Mouse (Mus musculus): ENCODE measurements around the gene Prtg. TPM values are rescaled to one million over a fixed set of nuclear protein-coding genes. Genes with fewer than 3 reads are reported as not detected.

The Prtg gene
- polyA plus RNA-seq (2015; fragmentation: Nextera tagmentation; extraction: Ambion mirVana): 0.43 and 0.74 TPM in 2 replicates

DNA sequence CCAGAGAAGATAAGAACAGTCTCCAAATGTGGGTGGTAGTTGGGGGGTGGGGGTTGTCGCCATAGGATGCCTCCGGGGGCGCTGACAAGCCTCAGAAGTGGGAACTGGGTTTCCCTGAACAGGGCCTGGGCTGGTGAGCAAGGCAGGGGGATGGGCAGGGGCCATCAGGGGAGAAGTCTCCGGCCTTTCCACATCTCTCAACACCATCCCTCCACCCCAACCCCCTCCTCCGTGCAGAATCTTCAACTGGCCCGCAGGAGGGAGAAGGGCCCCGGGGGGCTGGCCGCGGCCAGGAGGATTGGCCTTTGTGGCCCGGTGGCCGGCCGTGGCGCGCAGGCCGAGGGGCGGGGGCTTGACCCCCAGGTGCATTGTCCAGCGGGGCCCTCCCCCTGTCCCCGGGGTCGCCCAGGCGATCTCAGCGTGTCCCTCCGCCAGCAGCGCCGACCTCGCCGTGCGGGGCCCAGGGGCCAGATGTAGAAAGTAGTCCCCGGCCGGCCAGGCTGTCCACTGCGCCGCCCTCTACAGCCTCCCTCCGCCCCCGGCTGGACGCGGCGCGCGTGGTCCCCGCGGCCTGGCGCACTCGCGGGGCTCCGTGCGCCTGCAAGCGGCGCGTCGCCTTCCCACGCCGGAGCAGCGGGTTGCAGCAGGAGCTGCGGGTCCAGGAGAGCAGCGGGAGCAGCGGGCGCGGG, at the start of gene Prtg:
Prtg (plus strand) TSS at position 144 of the 689 bp plus-strand sequence.
- H3K4me1 ChIP-seq: peaks cover 18% of the 10 kb centered on the region
- H3K4me2 ChIP-seq: peak within 1 kb of the TSS; percentile 100
- ATAC-seq: peak; percentile 80
- peak within 1 kb of the TSS; percentile 75 for H3K27ac ChIP-seq
- H3K9ac ChIP-seq: peak within 1 kb of the TSS; percentile 85
- no peaks in the 10 kb centered on the region for H3K9me3 ChIP-seq (replicated peaks)
- peaks cover 46% of the 10 kb centered on the region for H3K27me3 ChIP-seq
- peak within 1 kb of the TSS; percentile 80 for H3K4me3 ChIP-seq
- under 1% methylated on average over 31 of the region's 57 CpGs for WGBS
- no peaks in the 10 kb centered on the region for H3K36me3 ChIP-seq (ENCODE audit: poor library complexity, severe bottlenecking)

DNA sequence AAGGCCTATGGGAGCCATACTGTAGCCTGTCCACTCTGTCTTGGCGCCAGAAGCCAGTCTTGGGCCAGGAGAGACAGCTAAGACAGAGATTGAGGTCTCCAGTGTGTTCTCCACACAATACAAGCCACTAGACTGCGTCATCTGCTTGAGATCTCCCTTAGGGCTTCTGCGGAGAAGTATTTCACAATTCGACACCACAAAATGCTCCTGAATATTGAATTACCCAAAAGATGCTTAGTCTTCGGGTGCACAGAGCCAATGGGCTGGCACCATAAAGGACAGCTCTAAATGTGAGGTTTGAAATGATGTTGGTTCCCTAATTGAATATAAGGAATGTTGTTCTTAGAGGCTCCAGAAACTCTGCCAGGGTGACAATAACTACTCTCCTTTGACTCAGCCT, 49.5 kb upstream of the Prtg start:
- Histone ChIP-seq H3K4me3 (no peak overlapping the region), H3K36me3 (ENCODE audit: poor library complexity, severe bottlenecking) (no peaks in the 10 kb centered on the region), H3K4me2 (no peak overlapping the region), H3K9me3 (replicated peaks) (no peaks in the 10 kb centered on the region), H3K9ac (no peak overlapping the region), H3K4me1 (peaks cover 7% of the 10 kb centered on the region), H3K27me3 (no peaks in the 10 kb centered on the region), H3K27ac (no peak overlapping the region)
- 88% methylated on average over 5 of the region's 5 CpGs for WGBS
- no peak for ATAC-seq

- H3K27me3 ChIP-seq: no peaks in the 10 kb centered on the region
- H3K9me3 ChIP-seq (replicated peaks): no peaks in the 10 kb centered on the region
- H3K4me1 ChIP-seq: peaks cover 17% of the 10 kb centered on the region
- H3K36me3 ChIP-seq (ENCODE audit: poor library complexity, severe bottlenecking): no peaks in the 10 kb centered on the region
- no peak overlapping the region for H3K9ac ChIP-seq
- no peak overlapping the region for H3K4me2 ChIP-seq
- no peak overlapping the region for H3K4me3 ChIP-seq
- ATAC-seq: no peak
- 75% methylated on average over 8 of the region's 8 CpGs for WGBS
- H3K27ac ChIP-seq: no peak overlapping the region
Observed at GRCm38 (mm10) chr9:72758705-72759131, 48.0 kb upstream of the Prtg start.

DNA sequence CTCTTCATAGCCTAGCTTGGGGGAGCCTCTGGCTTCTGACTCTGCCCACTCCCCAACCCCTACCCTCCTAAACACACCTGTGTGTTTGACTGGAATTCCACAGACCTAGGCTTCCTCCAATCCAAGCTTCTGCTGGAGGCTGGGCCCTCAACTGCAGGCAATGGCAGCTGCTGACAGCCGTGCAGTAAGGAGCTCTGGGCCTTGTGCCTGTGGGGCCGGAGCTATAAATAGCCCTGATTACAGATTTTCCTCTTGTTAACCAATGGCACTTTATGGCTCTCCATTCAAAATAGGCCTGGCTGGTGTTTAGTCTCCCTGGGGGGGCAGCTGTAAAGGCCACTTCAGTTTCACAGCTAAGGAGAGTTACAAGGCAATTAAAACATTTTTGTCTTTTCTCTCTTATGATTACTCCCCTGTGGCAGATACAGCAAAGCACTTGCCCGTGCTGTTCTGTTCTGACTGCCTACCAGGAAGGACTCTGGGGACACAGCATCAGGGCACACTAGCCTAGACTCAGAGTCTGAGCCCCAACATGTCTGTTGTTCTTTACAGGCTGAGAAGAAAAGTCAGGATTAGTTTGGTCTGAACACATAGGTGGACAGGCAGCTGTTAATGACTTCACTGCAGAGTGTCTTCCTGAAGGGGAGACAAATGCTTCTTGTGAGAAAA, 43.5 kb upstream of the Prtg start:
- peak overlapping the region; percentile 61 for H3K27ac ChIP-seq
- 13% methylated on average over 3 of the region's 3 CpGs for WGBS
- peaks cover 15% of the 10 kb centered on the region for H3K4me1 ChIP-seq

GRCm38 (mm10) chr9:72766789-72767349, 39.8 kb upstream of the Prtg start:
- no peaks in the 10 kb centered on the region for H3K27me3 ChIP-seq
- H3K4me1 ChIP-seq: peaks cover 15% of the 10 kb centered on the region
- under 1% methylated on average over 17 of the region's 17 CpGs for WGBS
- peak overlapping the region; percentile 68 for H3K4me2 ChIP-seq
- peak overlapping the region; percentile 41 for H3K4me3 ChIP-seq
- H3K27ac ChIP-seq: 0 out of 2 replicates have a peak overlapping the region, but pooled peaks have one; percentile 19
- H3K9me3 ChIP-seq (replicated peaks): no peaks in the 10 kb centered on the region
- peak; percentile 77 for ATAC-seq
- no peaks in the 10 kb centered on the region for H3K36me3 ChIP-seq (ENCODE audit: poor library complexity, severe bottlenecking)
- peak overlapping the region; percentile 62 for H3K9ac ChIP-seq

More for the DNA sequence above, 43.5 kb upstream of the Prtg start:
- ATAC-seq: peak; percentile 77
- Histone ChIP-seq H3K9ac (0 out of 2 replicates have a peak overlapping the region, but pooled peaks have one; percentile 26), H3K4me2 (no peak overlapping the region), H3K4me3 (no peak overlapping the region), H3K36me3 (ENCODE audit: poor library complexity, severe bottlenecking) (no peaks in the 10 kb centered on the region), H3K27me3 (no peaks in the 10 kb centered on the region), H3K9me3 (replicated peaks) (no peaks in the 10 kb centered on the region)

DNA sequence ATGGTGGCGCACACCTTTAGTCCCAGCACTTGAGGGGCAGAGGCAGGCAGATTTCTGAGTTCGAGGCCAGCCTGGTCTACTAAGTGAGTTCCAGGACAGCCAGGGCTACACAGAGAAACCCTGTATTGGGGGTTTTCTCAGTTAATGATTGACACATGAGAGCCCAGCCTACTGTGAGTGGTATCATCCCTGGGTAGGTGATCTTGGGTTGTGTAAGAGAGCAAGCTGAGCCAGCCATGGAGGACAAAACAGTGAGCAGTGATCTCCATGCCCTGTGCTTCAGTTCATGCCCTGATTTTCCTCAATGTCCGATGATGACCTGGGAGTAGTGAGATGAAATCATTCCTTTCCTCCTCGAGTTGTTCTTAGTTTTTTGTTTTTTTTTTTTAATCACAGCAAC, 31.7 kb upstream of the Prtg start:
- H3K27me3 ChIP-seq: no peaks in the 10 kb centered on the region
- no peak overlapping the region for H3K4me2 ChIP-seq
- no peak overlapping the region for H3K27ac ChIP-seq
- WGBS: 88% methylated on average over 4 of the region's 4 CpGs
- no peaks in the 10 kb centered on the region for H3K9me3 ChIP-seq (replicated peaks)
- no peaks in the 10 kb centered on the region for H3K36me3 ChIP-seq (ENCODE audit: poor library complexity, severe bottlenecking)
- no peaks in the 10 kb centered on the region for H3K4me1 ChIP-seq
- no peak overlapping the region for H3K4me3 ChIP-seq
- no peak for ATAC-seq
- H3K9ac ChIP-seq: no peak overlapping the region

GRCm38 (mm10) chr9:72779004-72779403, 27.7 kb upstream of the Prtg start:
- Histone ChIP-seq H3K4me1 (no peaks in the 10 kb centered on the region), H3K9me3 (replicated peaks) (no peaks in the 10 kb centered on the region), H3K4me3 (no peak overlapping the region), H3K9ac (no peak overlapping the region), H3K27me3 (no peaks in the 10 kb centered on the region), H3K4me2 (no peak overlapping the region), H3K27ac (no peak overlapping the region), H3K36me3 (ENCODE audit: poor library complexity, severe bottlenecking) (no peaks in the 10 kb centered on the region)
- ATAC-seq: no peak
- WGBS: 69% methylated on average over 11 of the region's 11 CpGs

- no peak overlapping the region for H3K4me2 ChIP-seq
- WGBS: 7% methylated on average over 4 of the region's 4 CpGs
- no peaks in the 10 kb centered on the region for H3K36me3 ChIP-seq (ENCODE audit: poor library complexity, severe bottlenecking)
- no peak for ATAC-seq
- H3K27me3 ChIP-seq: no peaks in the 10 kb centered on the region
- H3K27ac ChIP-seq: no peak overlapping the region
- H3K4me3 ChIP-seq: no peak overlapping the region
- no peaks in the 10 kb centered on the region for H3K9me3 ChIP-seq (replicated peaks)
- no peaks in the 10 kb centered on the region for H3K4me1 ChIP-seq
- no peak overlapping the region for H3K9ac ChIP-seq
Observed at GRCm38 (mm10) chr9:72779733-72780132, 26.9 kb upstream of the Prtg start.

DNA sequence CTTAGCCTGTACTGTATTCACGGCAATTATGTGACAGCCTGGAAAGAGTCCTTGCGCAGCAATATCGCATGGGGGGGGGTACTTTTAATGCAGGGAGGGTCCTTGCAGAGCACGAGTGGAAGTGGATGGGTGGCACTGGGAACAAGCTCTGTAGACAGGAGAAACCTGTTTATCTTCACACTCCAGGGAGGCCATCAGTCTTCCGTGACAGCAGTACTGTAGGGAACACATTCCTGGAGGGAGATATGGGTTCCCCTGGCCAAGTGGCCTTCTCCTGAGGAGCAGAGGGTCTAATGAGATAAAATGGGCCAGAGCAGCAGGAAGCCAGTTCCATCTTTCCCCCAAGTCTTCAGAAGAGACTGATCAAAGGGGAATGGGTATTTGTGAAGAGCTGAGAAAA, 26.0 kb upstream of the Prtg start:
- WGBS: 62% methylated on average over 5 of the region's 5 CpGs
- H3K27me3 ChIP-seq: no peaks in the 10 kb centered on the region
- no peak overlapping the region for H3K4me3 ChIP-seq
- no peaks in the 10 kb centered on the region for H3K36me3 ChIP-seq (ENCODE audit: poor library complexity, severe bottlenecking)
- no peak overlapping the region for H3K4me2 ChIP-seq
- no peak overlapping the region for H3K27ac ChIP-seq
- no peaks in the 10 kb centered on the region for H3K9me3 ChIP-seq (replicated peaks)
- ATAC-seq: no peak
- no peak overlapping the region for H3K9ac ChIP-seq
- no peaks in the 10 kb centered on the region for H3K4me1 ChIP-seq

GRCm38 (mm10) chr9:72781466-72781865, 25.2 kb upstream of the Prtg start:
- Histone ChIP-seq H3K9ac (no peak overlapping the region), H3K4me1 (no peaks in the 10 kb centered on the region), H3K36me3 (ENCODE audit: poor library complexity, severe bottlenecking) (no peaks in the 10 kb centered on the region), H3K4me2 (no peak overlapping the region), H3K9me3 (replicated peaks) (no peaks in the 10 kb centered on the region), H3K4me3 (no peak overlapping the region), H3K27me3 (no peaks in the 10 kb centered on the region), H3K27ac (no peak overlapping the region)
- ATAC-seq: no peak
- WGBS: 64% methylated on average over 4 of the region's 4 CpGs

DNA sequence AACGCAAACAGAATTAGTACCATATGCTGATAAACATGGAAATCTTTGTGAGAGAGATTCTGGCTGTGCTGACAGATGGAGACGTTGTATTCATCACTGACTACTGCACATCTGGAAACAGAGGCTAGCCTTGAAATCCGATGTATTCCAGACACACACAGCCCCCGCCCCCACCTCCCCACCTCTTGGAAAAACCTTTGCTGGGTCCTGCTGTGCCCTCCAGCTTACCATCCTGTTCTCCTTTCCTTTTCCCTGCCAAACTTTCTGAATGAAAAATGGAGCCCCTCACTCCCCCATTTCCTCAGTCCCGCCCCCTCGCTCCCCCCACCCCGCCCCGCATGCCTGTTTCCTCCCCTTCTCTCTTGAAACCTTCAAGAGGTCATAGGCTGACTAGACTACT, 24.6 kb upstream of the Prtg start:
- Histone ChIP-seq H3K9ac (no peak overlapping the region), H3K4me3 (no peak overlapping the region), H3K9me3 (replicated peaks) (no peaks in the 10 kb centered on the region), H3K27me3 (no peaks in the 10 kb centered on the region), H3K27ac (no peak overlapping the region), H3K4me1 (no peaks in the 10 kb centered on the region), H3K36me3 (ENCODE audit: poor library complexity, severe bottlenecking) (no peaks in the 10 kb centered on the region), H3K4me2 (no peak overlapping the region)
- 71% methylated on average over 8 of the region's 8 CpGs for WGBS
- ATAC-seq: no peak

DNA sequence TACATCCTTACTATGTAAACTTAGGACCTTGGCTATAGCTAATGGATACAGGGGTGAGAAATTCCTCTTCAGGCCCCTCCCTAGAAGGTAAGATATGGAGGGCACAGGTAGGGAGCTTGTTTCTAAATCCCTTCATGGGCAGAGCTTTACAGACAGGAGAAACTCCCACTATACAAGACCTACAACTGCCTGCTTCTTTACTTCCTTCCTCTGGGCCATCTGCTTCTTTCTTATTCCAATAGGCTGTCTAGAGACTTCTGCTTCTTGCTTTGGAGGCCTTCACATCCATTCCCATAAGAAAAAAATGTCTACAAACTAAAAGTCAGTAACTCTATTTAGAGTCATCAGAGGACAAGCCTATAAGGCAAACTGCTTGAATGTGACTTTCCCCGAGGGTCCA, 18.9 kb upstream of the Prtg start:
- Histone ChIP-seq H3K27ac (no peak overlapping the region), H3K4me2 (no peak overlapping the region), H3K4me3 (no peak overlapping the region), H3K9ac (no peak overlapping the region), H3K9me3 (replicated peaks) (no peaks in the 10 kb centered on the region), H3K27me3 (peaks cover 5% of the 10 kb centered on the region; the same call in 1 of the 2 replicates), H3K4me1 (no peaks in the 10 kb centered on the region), H3K36me3 (ENCODE audit: poor library complexity, severe bottlenecking) (no peaks in the 10 kb centered on the region)
- no peak for ATAC-seq
- WGBS: 87% methylated on average over 1 of the region's 1 CpGs

All from forebrain, embryonic 13.5 days (tissue).